Mouse (Mus musculus) heart, embryonic 11.5 days (tissue): ENCODE data around the gene Rmi2. TPM values are rescaled to one million over a fixed set of nuclear protein-coding genes. Genes with fewer than 3 reads are reported as not detected.

Source experiments
- ATAC-seq: fragments of 200-750 bp; cut with Nextera tagmentation; replicated peaks from 2 replicates; pipeline ENCODE4 v1.8.0; 2017; ENCODE audit warnings: moderate library complexity; ENCODE audit not compliant: insufficient number of reproducible peaks, low FRiP score, low TSS enrichment
- H3K27ac ChIP-seq: fragments of 300-500 bp; sonication (generic); 2 replicates; pipeline ENCODE4 v1.5.1; 2014; ENCODE audit warnings: mild to moderate bottlenecking, low read depth, low read length
- H3K27me3 ChIP-seq: fragments of 300-500 bp; sonication (generic); 2 replicates; pipeline ENCODE4 v1.6.1; 2014; ENCODE audit warnings: mild to moderate bottlenecking, low read length, mixed read lengths; ENCODE audit not compliant: control insufficient read depth, insufficient read depth
- H3K36me3 ChIP-seq: fragments of 300-500 bp; sonication (generic); 2 replicates; pipeline ENCODE4 v1.6.1; 2014; ENCODE audit warnings: mild to moderate bottlenecking, low read length, moderate library complexity, mixed read lengths; ENCODE audit not compliant: control insufficient read depth, insufficient read depth
- H3K4me1 ChIP-seq: fragments of 300-500 bp; sonication (generic); 2 replicates; pipeline ENCODE4 v1.6.1; 2014; ENCODE audit warnings: low read length; ENCODE audit not compliant: control insufficient read depth, insufficient read depth
- H3K4me2 ChIP-seq: fragments of 300-500 bp; sonication (generic); 2 replicates; pipeline ENCODE4 v1.6.1; 2014; ENCODE audit warnings: mild to moderate bottlenecking, moderate library complexity
- H3K4me3 ChIP-seq: fragments of 300-500 bp; sonication (generic); 2 replicates; pipeline ENCODE4 v1.5.1; 2014; ENCODE audit warnings: low read depth, low read length
- H3K9ac ChIP-seq: fragments of 300-500 bp; sonication (generic); 2 replicates; pipeline ENCODE4 v1.6.1; 2014; ENCODE audit warnings: mild to moderate bottlenecking, low read depth, low read length, moderate library complexity
- H3K9me3 ChIP-seq: fragments of 300-500 bp; sonication (generic); replicated peaks from 2 replicates; pipeline ENCODE4 v1.6.1; 2016; ENCODE audit warnings: low read length; ENCODE audit not compliant: control insufficient read depth
- WGBS: fragments of 180-500 bp; shearing (Covaris S2); extraction: QIAGEN DNeasy Blood & Tissue Kit; methylation state at CpG from one replicate; pipeline ENCODE4 v1.1.7; 2014; ENCODE audit not compliant: insufficient replicate concordance; 5-methylcytosine and 5-hydroxymethylcytosine counted together
- polyA plus RNA-seq: library from polyadenylated mRNA; unstranded; fragments of >200 nt; fragmentation: Nextera tagmentation; extraction: Ambion mirVana; gene quantifications from 2 replicates; pipeline ENCODE4 v1.2.1, GENCODE M21; 2014

Gene Rmi2
- polyA plus RNA-seq, 1 experiment from 2014 or later = 2.9 TPM

GRCm38 (mm10) chr16:10881231-10881962, 46.5 kb downstream of the Rmi2 start:
- no peaks in the 10 kb centered on the region for H3K4me1 ChIP-seq
- H3K27me3 ChIP-seq = no peaks in the 10 kb centered on the region; the same call in 1 of the 2 replicates
- no peak overlapping the region for H3K9ac ChIP-seq
- H3K27ac ChIP-seq = no peak overlapping the region
- no peaks in the 10 kb centered on the region for H3K36me3 ChIP-seq
- WGBS = 38% methylated on average over 4 of the region's 4 CpGs
- no peak for ATAC-seq
- no peak overlapping the region for H3K4me3 ChIP-seq
- H3K4me2 ChIP-seq = no peak overlapping the region
- H3K9me3 ChIP-seq = no peaks in the 10 kb centered on the region

GRCm38 (mm10) chr16:10887436-10887835, 52.6 kb downstream of the Rmi2 start:
- H3K36me3 ChIP-seq = no peaks in the 10 kb centered on the region
- no peak overlapping the region for H3K4me2 ChIP-seq
- no peak for ATAC-seq
- no peak overlapping the region for H3K9ac ChIP-seq
- H3K27ac ChIP-seq = no peak overlapping the region
- H3K4me3 ChIP-seq = no peak overlapping the region
- H3K9me3 ChIP-seq = no peaks in the 10 kb centered on the region
- WGBS = 69% methylated on average over 2 of the region's 2 CpGs
- no peaks in the 10 kb centered on the region for H3K27me3 ChIP-seq
- H3K4me1 ChIP-seq = no peaks in the 10 kb centered on the region

DNA sequence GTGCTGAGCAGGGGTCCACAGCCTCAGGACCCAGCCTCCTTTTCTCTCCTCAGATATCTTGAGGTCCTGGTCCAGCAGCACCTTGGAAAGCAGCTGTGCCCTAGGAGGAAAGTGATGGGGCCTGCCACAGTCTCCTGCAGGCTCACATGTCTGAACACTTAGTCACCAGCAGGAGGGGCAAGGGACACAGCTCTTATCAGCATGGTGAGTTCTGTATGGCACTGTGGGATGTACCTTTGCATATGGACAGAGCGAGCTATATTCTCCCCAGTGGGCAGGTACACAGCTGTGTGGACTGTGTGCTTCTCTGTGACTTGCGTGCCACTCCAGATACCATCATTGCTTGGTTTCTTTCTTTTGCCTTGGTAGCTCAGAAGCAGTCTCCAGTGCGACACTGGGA, 55.5 kb downstream of the Rmi2 start:
- no peaks in the 10 kb centered on the region for H3K27me3 ChIP-seq
- H3K36me3 ChIP-seq = no peaks in the 10 kb centered on the region
- H3K4me1 ChIP-seq = no peaks in the 10 kb centered on the region
- no peak overlapping the region for H3K4me2 ChIP-seq
- ATAC-seq = no peak
- no peak overlapping the region for H3K9ac ChIP-seq
- no peak overlapping the region for H3K27ac ChIP-seq
- H3K9me3 ChIP-seq = no peaks in the 10 kb centered on the region
- WGBS = 72% methylated on average over 3 of the region's 3 CpGs
- H3K4me3 ChIP-seq = no peak overlapping the region

- Histone ChIP-seq H3K4me2 (no peak overlapping the region), H3K9me3 (no peaks in the 10 kb centered on the region), H3K27me3 (no peaks in the 10 kb centered on the region), H3K4me3 (no peak overlapping the region), H3K36me3 (no peaks in the 10 kb centered on the region), H3K4me1 (0 out of 2 replicates have a peak, but pooled peaks cover 5% of the 10 kb centered on the region), H3K27ac (no peak overlapping the region), H3K9ac (no peak overlapping the region)
- 67% methylated on average over 4 of the region's 4 CpGs for WGBS
- 0 out of 2 replicates have a peak, but pooled peaks have one; percentile 10 for ATAC-seq
These were observed 58.3 kb downstream of the Rmi2 start for GRCm38 (mm10) chr16:10893161-10893560.

DNA sequence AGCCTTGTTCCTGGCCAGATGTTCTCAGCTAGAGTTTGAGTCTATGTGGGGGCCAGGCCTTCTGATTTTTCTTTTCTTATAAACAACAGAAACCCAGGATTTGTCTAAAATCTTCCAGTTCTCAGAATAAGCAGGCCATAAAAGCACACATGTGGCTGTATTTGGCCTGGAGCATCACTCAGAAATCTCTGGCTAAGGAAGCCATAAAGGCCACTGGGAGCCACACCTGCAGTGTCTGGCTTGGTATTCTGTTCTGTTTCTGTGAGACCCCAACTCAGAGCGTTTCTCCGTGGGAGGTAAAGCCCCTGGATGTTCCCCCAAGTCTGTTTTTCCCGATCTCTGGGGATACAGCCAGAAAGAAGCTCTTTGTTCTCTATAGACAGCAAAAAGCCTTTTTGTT, 61.0 kb downstream of the Rmi2 start:
- Histone ChIP-seq H3K9me3 (no peaks in the 10 kb centered on the region), H3K4me3 (no peak overlapping the region), H3K4me1 (0 out of 2 replicates have a peak, but pooled peaks cover 5% of the 10 kb centered on the region), H3K27me3 (no peaks in the 10 kb centered on the region), H3K27ac (no peak overlapping the region), H3K4me2 (no peak overlapping the region), H3K36me3 (no peaks in the 10 kb centered on the region), H3K9ac (no peak overlapping the region)
- ATAC-seq = no peak
- WGBS = 71% methylated on average over 3 of the region's 3 CpGs

DNA sequence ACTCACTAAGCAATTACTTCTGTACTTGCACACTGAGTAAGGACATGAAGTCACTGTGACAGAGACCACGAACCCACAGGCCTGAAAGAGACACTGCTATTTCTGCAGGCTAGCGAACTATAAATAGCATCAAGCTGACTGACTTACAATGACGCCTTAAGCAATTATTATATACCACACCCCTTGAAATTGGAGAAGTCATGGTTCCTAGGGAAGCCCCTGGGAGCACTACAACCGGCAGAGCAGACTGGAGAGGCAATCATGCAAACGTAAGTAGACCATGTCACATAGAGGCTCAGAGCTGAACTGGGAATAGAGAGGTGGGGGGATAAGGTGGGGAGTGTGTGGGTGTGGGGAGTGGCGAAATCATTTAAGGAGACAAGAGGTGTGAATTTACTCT, 62.5 kb downstream of the Rmi2 start:
- no peak for ATAC-seq
- no peak overlapping the region for H3K27ac ChIP-seq
- 45% methylated on average over 6 of the region's 6 CpGs for WGBS
- no peak overlapping the region for H3K4me2 ChIP-seq
- H3K27me3 ChIP-seq = no peaks in the 10 kb centered on the region
- H3K9me3 ChIP-seq = no peaks in the 10 kb centered on the region
- no peaks in the 10 kb centered on the region for H3K36me3 ChIP-seq
- peaks cover 11% of the 10 kb centered on the region; the same call in 1 of the 2 replicates for H3K4me1 ChIP-seq
- H3K4me3 ChIP-seq = no peak overlapping the region
- H3K9ac ChIP-seq = no peak overlapping the region

DNA sequence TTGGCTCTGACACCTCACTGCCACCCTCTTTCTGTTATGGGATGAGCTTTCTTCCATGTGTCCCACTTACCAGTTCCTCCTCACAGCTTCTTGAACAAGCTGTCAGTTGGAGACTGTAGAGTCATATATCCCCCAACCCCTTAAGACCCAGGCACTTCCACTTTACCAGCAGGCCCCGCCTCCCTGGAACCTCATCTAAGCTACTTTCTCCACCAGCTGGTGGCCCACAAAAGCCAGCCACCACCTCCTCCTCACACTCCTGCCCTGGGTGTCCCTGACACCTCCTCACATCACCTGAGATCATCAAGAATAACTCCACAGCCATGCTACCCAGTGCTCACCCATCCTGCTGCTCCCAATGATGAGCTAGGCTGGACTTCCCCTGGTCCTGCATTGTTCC, 65.9 kb downstream of the Rmi2 start:
- Histone ChIP-seq H3K4me3 (no peak overlapping the region), H3K27me3 (no peaks in the 10 kb centered on the region), H3K27ac (no peak overlapping the region), H3K4me1 (peaks cover 17% of the 10 kb centered on the region), H3K36me3 (no peaks in the 10 kb centered on the region), H3K9me3 (no peaks in the 10 kb centered on the region), H3K9ac (no peak overlapping the region), H3K4me2 (no peak overlapping the region)
- WGBS = 94% methylated on average over 1 of the region's 1 CpGs
- no peak for ATAC-seq

- 31% methylated on average over 2 of the region's 2 CpGs for WGBS
- H3K36me3 ChIP-seq = no peaks in the 10 kb centered on the region
- no peaks in the 10 kb centered on the region for H3K27me3 ChIP-seq
- no peak overlapping the region for H3K4me3 ChIP-seq
- H3K4me2 ChIP-seq = no peak overlapping the region
- peaks cover 19% of the 10 kb centered on the region for H3K4me1 ChIP-seq
- no peaks in the 10 kb centered on the region for H3K9me3 ChIP-seq
- no peak for ATAC-seq
- H3K9ac ChIP-seq = no peak overlapping the region
- no peak overlapping the region for H3K27ac ChIP-seq
These were observed 67.1 kb downstream of the Rmi2 start for GRCm38 (mm10) chr16:10901956-10902355.

DNA sequence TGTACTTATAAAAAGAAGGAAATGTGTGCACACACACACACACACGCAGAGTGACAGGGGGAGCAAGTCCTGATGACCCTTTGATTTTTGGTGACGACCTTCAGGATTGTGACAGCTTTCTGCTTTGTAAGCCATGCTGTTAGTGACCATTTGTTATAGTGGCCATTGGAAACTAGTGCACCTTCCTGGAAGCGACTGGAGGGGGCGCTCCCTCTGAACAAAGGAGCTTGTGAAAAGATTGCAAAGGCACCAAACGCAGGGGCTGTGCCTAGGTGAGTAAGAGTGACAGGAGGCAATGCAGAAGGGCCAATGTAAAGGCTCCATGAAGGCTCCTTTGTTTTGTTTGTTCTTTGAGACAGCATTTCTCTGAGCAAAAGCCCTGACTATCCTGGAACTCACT, 68.0 kb downstream of the Rmi2 start:
- Histone ChIP-seq H3K27me3 (no peaks in the 10 kb centered on the region), H3K36me3 (no peaks in the 10 kb centered on the region), H3K4me3 (no peak overlapping the region), H3K4me1 (peaks cover 14% of the 10 kb centered on the region), H3K4me2 (no peak overlapping the region), H3K9ac (no peak overlapping the region), H3K27ac (no peak overlapping the region), H3K9me3 (no peaks in the 10 kb centered on the region)
- ATAC-seq = no peak
- WGBS = 54% methylated on average over 5 of the region's 5 CpGs
